Mouse (Mus musculus) embryo, embryonic 10.5 days (tissue): ENCODE data around the gene Sacm1l.

Source experiments
- DNase-seq: peaks from one replicate; pipeline ENCODE4 v3.0.0-alpha.2; 2015; ENCODE audit warnings: low spot score

Sacm1l gene

DNA sequence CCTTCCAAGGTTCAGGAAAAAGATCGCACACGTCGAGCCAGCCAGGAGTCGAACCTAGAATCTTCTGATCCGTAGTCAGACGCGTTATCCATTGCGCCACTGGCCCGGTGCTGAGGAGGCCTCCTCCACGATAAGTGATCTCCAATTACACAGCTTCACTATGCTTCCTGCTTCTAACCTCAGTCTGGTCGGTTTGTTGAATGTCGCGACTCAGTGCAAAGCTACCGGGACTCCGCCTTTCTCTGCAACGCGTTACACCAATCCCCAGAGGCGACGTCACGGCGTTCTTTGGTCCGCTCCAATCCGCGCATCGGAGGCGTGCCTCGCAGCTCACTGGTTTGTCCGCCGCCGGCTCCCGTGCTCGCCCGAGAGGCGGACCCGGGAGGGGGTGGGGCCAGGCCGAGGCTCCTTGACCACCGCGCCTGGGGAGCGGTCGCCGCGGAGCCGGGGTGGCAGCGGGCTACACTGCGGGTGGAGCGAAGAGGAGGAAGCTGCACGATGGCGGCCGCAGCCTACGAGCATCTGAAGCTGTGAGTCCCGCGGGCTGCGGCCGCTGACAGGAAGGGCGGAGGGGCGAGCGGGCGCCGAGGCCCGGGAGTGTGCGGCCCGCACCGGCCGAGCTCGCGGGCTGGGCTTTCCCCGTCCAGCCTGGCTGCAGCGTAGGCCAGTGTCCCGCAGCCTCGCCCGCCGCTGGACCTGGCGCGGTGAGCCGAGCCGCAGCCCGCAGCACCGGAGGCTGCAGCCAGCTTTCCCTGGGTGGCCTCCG, at the start of gene Sacm1l:
TSS of gene Sacm1l (plus strand) at position 368 of the 766 bp plus-strand sequence.
- peak; percentile 100 for DNase-seq

DNA sequence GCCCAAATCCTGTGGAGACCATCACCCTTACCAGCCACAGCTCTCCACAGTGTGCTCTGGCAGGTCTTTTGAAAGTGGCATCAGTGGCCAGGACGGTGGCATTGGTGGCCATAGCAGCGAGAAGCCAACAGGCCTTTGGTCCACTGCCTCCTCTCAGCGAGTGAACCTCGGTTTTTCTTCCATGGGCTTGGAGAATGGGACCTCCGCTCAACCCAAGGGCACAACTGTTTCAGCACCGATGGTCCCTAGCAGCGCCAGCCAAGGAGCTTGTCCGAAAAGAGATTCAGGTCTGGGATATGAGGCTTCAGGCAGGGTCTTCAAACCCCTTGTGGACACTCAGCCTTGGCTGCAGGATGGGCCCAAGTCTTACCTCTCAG, 49.7 kb upstream of the Sacm1l start:
- no peak for DNase-seq

DNA sequence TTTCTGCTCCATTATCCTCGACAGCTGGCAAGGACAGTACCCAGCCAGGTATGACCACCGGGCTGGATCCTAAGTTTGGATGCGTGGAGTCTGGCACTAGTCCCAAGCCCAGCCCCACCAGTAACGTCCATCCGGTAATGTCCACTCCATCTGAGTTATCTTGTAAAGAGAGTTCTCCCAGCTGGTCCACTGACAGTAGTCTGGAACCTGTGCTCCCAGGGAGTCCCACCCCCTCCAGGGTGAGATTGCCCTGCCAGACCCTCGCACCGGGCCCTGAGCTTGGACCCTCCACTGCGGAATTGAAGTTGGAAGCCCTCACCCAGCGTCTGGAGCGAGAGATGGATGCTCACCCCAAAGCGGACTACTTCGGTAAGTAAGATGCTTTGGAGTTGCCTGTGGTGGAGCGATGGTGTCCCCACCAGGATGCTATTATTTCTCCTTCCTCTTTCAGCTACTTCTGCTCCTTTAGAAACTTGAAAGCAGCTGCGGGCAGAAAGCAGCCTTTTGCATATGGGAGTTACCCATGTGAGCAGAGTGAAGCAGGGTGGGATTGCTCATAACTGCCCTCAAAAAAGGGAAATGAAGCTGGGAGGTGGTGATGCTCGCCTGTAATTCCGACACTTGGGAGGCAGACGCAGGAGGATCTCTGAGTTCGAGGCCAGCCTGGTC, 49.2 kb upstream of the Sacm1l start:
- no peak for DNase-seq

DNA sequence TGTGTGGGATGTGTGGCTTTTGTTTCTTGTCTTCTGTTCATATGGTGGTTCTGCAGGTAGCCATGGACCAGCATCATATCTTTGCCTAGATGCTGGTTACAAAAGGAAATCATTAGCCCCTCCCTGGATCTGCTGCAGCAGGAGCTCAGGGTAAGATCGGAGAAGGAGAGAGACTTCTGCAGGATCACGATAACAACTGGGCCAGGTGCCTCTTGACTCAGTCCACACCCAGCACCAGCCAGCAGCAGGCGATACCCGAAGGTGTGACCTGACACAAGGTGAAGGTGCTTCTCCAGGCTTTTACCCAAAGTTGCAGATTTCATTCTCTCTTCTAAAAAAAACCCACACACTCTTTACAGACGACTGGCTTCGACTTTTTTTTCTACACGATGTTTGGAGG, 48.4 kb upstream of the Sacm1l start:
- no peak for DNase-seq

DNA sequence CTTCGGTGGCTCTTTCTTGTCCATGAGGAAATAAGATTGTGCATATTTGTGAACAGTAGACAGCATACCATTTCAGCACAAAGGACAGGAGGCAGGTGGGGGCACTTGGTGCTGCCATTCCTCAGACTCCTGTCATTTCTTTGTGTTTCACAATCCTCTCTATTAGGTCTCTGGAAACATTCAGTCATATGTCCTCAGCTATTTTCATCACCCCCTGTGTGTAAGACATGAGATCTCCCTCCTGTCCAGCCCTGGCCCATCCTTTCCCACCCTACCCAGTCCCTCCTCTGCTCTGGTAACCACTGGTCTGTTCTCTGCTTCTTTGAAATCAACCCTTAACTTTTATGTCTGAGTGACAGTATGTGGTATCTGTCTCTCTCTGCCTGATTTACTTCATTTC, 46.0 kb upstream of the Sacm1l start:
- DNase-seq: no peak

DNA sequence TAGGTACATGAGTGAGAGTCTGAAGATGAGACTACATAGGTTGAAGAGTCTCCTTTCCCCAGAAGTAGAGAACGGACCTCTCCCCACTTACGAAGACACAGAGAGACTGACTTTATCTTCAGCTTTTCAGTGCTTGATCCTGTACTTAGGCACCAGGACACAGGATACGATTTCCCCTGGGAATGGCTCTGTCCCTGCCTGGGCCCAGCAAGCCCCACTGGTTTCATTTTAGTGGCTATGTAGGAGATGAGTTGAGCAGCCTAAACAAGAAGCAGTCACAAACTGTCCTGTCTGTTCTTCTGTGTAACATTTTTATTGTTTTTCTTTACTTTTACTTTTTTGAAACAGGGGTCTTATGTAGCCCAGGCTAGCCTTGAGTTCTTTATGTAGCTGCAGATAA, 44.7 kb upstream of the Sacm1l start:
- DNase-seq: no peak

DNA sequence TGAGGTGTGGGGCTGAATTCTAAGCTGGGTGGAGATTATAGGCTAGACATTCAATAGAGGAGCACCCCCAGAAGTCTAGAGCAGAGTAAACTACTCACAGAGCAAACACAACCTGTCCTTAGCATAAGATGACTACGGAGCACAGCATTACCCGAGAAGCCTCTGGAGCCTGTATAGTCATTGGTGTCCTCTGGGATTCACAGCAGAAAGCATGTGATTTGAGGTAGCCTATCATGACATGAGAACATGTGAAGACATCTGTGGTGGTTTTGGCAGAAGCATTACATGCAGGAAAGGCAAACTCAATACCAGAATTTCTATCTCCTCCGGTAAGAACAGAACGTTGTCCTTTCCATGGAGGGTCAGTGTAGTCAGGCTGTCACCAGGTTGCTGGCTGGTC, 44.0 kb upstream of the Sacm1l start:
- no peak for DNase-seq

DNA sequence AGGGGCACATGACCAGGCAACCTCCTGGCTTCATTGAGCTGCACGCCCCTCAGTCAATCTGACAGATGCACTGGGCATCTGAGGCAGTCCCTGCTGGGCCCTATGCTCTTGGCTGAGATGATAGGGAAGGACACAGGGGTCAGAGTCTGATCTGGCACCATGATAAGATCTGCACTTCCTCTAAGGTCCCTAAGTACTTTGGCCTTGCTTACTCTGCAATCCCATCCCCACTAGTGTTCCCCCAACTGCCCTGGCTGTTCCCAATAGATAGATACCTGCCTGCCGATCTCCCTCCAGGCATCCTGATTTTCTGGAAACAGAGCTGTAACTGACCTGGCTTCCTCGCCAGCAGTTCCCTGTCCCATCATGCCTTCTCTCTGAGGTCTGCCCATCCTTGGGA, 42.9 kb upstream of the Sacm1l start:
- no peak for DNase-seq

DNA sequence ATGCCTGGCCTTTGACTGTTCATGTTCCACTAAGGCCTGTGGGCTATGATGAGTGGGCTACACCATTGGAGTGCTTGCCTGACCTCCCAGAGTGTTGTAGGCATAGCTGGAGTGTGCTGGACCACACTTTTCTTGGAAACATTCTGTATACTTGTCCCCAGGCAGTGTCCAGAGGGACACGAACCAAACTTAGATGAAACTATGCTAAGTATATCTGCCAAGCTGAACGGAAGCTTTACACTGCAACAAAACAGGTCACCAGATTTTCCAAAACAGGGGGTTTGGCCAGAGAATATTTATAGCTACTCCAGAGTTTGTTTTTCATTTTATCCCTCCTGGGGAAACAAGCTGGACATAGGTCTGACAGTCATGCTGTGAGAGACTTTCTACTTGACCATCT, 40.5 kb upstream of the Sacm1l start:
- no peak for DNase-seq

DNA sequence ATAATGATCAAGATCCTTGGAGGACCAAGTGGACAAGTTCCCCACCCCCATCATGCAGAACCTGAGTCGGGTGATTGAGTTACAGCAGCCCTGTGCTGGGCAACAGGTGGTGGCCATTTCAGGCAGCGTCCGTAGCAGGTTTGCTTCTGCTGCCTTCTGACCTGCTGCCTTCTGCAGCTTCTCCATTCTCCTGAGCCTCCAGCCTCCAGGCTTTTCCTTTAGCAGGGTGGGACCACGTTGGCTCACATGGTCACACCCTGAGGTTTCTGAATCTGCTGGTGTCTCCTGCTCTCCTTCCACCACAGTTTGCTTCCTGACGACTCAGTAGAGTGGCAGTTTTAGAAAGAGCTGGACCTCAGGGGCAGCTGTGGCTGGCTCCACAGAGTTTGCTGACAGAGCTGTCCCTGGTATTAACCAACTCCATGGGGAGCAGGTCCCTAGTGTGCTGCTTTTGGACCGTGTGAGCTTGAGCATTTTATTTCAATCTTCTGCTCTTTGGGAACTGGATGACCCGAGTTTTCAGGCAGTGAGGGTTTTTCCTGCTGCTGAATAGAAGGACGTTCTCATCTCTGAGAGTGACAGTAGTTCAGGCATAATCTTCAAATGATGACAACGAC, 39.7 kb upstream of the Sacm1l start:
- no peak for DNase-seq

DNA sequence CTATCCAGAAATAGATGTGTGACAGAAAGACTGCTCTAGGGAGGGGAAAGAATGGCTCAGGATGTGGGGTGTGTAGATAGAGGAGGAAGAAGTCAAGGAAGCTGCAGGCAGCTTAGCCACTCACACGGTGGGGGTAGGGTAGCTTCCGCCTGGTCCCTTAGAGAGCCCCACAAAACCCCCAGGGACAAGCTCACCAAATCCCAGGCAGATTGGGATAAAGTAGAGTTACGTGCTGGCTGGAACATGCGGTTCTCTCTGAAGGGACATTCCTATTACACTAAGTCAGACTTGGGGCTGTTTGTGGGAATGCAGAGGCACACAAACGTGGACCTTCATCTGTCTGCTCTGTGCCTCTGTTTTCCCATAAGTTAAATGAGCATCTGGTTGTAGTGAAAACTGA, 38.6 kb upstream of the Sacm1l start:
- DNase-seq: no peak

DNA sequence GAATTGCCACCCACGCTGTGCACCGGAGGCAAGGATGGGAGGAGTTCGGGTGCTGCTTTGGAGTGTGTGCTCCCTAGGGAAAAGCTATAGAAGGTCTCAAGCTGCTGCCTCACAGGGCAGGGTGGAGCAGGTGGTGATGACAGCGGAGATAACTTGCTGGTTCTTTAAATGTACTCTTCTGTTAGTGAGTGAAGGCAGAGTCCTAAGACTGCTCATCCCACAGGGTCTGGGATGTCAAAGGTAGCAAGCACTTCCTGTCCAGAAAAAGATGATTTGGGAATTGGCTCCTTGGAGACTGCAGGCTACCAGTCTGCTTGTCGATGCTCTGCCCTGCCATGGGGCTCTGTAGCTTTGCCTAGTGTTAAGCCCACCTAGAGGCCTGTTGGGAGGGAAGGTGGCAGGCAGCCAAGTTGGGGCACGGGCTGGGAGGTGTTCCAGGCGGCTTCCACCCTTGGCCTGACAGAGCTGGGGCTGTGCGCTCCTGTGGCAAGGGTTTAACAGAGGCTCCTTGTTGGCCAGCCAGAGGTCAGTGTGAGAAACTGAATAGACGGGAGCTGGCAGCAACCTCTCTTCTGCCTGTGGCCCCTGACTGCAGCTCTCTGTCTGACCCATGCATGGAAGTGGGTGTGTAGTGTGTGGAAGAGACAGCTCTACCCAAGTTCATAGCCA, 37.5 kb upstream of the Sacm1l start:
- no peak for DNase-seq

DNA sequence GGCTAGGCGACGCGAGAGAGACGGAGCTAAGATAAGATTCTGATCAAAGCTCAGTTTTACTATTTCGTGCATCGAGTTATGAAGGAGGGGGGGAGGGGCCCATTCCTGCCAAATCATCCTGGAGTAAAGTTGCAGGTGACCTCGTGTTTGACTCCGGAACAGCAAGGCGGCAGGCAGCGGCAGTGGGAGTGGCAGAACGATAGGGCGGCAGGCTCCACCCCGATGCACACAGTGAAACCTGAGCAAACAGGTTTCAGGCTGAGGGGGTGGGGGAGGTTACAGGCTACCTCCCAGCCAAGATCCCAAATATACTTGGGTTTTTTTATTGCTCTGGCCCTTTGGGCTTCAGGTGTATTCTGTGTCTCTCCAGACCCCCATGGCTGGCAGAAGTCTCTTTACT, 32.9 kb upstream of the Sacm1l start:
- peak; percentile 47 for DNase-seq

DNA sequence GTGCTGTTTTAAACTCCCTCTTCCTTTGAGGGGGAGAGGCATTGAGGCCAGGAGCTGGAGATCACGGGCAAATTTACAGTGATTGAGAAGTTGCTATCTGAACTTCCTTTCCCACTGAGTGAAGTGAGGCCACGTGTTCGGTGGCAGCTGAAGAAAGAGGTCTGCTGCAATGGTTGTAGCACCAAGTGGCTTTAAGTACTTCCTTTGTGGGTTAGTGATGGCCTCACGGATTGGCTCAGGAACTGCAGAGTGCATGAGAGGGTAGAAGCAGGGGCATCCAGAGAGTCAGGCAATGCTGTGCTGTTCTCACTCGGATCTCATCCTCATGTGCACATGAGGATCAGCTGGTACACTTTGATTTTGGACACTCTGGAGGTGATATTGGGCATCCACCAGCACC, 31.7 kb upstream of the Sacm1l start:
- no peak for DNase-seq

DNA sequence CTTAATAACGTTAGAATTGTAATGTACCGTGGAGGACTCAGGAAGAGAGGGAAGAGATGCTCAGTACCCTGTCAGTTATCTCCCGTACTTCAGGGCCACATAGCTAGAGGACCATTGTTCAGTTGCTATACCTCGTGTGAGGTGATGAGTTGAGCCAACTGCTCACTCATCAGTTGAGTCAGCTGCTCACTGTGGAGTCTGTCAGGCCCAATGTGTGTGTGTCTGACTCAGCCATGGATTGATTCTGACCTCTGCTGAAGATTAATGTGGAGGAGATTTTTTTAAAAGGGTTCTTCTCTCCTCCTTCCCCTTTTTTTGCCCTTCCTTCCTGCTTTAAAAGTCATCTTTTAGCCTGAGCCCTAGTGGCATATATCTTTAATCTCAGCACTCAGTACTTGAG, 29.1 kb upstream of the Sacm1l start:
- no peak for DNase-seq

DNA sequence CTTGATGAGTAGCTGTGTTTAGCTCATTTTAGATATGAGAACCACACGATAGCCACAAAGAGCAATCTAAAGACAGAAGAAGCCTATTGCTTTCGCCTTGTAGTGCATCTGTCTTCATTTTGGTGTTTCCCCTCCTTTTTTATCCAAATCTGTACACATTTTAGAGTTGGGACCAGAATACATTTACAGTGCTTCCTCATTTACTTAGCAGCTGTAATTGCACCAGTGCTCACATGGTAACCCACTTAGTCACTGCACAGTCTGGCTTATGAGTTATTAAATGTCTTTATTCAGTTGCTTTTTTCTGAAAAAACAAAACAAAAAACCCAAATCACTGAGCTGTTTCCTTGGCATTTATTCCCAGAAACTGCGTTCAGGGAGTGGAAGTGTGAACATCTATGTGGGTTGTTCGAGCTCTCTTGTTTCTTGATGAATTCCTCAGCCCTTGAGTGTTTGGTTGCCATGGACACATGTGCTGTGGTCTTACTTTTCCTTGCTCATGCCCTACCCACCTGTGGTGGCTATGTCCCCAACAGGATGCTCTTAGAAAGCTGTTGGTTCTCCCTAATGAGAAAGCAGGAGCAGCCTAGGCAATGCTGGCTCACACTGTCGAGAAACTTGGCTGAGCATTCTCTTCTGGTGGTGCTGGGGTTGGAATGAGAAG, 26.3 kb upstream of the Sacm1l start:
- no peak for DNase-seq

DNA sequence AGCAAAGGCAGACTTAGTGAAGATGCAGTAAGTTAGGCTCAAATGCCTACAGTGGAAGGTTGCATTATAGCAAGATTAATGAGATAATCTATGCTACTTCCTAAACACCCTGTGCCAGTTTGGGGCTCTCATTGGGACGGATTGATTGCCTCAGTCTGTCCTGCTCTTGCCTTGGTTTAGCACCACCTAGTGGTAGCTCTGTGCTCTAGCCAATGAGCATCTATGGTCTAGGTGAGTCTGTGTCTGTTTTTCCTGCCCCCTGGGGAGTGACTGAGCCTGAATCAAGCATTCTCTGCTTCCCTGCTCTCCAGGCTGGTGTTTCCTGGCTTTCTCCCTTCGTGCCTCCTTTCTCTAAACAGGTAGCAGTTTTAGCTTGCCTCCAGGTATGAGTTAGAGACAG, 25.2 kb upstream of the Sacm1l start:
- DNase-seq: peak; percentile 74

DNA sequence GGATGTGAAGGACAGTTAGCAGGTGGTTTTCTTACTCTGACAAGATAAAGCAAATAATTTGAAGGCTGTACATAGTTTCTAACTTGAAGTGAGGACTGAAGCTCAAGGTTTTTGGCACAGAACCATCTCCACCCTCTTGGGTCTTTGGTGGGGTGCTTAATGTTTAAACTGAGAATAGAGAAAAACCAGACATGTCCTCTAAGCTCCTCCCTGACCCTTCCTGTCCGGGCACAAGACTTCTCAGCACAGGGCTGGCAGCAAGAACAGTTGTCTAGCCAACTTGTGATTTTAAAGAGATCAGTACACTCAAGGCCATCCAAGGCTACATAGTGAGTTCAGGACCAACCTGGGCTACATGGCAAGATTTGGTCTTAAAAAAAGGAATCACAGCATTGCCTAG, 24.0 kb upstream of the Sacm1l start:
- no peak for DNase-seq

DNA sequence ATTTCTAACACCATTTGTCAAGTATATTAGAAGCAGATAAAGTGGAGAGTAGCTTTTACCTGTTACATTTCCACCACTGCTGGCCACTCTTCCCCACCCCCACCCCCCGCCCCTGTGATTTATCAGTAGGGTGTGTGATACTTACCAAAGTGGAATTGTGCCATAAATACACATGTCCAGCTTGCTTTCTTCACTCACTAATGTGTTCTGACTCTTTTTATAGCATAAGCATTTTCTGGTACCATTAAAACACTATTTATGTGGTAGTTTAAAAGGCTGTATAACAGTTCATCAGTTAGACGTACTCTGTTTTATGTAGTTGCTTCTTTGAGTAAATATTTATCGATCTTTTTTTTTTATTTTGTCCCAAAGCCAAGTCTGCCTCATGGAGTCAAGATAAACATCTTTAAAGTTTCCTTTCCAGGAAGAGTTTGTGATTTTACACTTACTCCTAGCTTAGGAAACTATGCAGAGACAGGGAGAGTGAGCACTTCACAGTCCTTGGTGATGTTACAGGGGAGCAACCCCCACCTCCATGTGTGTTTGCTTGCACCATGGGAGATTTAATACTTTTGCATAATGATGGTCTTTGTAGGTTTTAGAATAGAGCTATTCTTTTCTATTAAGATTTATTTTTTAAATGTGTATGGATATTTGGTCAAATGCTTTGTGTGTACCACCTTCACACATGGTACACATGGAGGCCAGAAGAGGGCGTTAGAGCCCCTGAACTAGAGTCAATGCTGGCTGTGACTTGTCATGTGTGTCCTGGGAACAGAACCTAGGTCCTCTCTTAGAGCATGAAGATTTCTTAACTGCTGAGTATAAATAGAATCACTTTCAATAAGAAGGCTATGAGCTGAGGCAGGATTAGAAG, 23.1 kb upstream of the Sacm1l start:
- no peak for DNase-seq

DNA sequence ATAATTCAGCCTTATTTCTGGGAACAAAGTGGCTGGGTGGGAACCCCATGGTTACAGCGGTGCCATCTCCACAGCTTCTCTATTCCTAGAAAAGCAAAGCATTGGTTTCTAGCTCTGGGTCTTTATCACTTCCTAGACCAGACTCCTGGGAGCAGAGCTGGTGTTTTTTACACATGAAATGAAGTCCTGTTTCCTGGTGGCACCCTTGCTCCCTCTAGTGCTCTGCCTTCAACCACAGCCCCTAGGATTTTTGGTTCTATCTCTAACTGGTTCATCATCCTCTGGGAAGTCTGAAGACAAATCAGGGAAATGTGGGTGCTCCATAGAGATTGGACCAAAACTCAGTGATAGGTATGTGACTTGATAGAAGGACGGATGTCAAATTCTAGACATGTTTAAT, 22.2 kb upstream of the Sacm1l start:
- no peak for DNase-seq

DNA sequence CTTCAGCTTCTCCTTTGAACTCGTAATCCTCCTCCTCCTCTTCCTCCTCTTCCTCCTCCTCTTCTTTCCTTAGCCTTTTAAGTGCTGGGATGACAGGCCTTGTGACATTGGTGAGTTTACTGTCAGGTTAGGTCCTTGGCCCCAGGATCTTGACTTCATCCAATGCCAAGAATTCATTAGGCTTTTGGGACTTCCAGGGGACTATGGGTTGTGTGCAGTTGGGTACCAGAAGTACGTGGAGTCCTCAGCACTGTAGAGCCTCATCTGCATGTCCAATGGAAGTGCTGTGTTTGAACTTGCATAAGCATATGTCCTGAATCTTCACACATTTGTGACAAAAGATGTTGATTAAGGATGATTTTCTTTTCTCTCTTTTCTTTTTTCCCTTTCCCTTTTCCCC, 20.6 kb upstream of the Sacm1l start:
- DNase-seq: no peak
